Mouse (Mus musculus) cortical plate, adult 2 months (tissue): Measurements from ENCODE around the gene Igf2r. TPM values are rescaled to one million over a fixed set of nuclear protein-coding genes. Genes with fewer than 3 reads are reported as not detected.
A peak's percentile ranks its signal among the peaks of the same experiment; 100 is the strongest.

Experiments used
- H3K27ac ChIP-seq: fragments of 200-500 bp; 2 replicates; pipeline ENCODE4 v1.5.1; 2012; ENCODE audit warnings: low read length, control low read depth, inconsistent platforms; ENCODE audit not compliant: insufficient read depth
- H3K4me1 ChIP-seq: fragments of 200-500 bp; 2 replicates; pipeline ENCODE4 v1.6.1; 2011; ENCODE audit warnings: low read length; ENCODE audit not compliant: control insufficient read depth, insufficient read depth
- H3K4me3 ChIP-seq: fragments of 200-500 bp; 2 replicates; pipeline ENCODE4 v1.5.1; 2011; ENCODE audit warnings: mild to moderate bottlenecking, low read length, control low read depth; ENCODE audit not compliant: insufficient read depth
- CTCF ChIP-seq: fragments of 200-500 bp; IDR thresholded peaks from 2 replicates; pipeline ENCODE4 v1.5.1; 2011; ENCODE audit warnings: mild to moderate bottlenecking, control low read depth, low read length; ENCODE audit not compliant: insufficient read depth; ENCODE audit errors: extremely low read depth
- POLR2A ChIP-seq: fragments of 200-500 bp; IDR thresholded peaks from 2 replicates; pipeline ENCODE4 v1.6.1; 2011; ENCODE audit warnings: mild to moderate bottlenecking, low read length, control low read depth; ENCODE audit not compliant: insufficient read depth; ENCODE audit errors: extremely low read depth
- polyA plus RNA-seq: library from polyadenylated mRNA; depleted of rRNA; stranded (reverse); fragments of >200 nt; gene quantifications from 2 replicates; pipeline ENCODE4 v1.2.3, GENCODE M21; 2012

The Igf2r gene
- polyA plus RNA-seq, 1 experiment, result 10.9 TPM

GRCm38 (mm10) chr17:12708398-12708797 lies 61.1 kb downstream of the Igf2r start:
- TF ChIP-seq CTCF, result no peak
- TF ChIP-seq POLR2A, result no peak
- no peak overlapping the region for H3K27ac ChIP-seq

DNA sequence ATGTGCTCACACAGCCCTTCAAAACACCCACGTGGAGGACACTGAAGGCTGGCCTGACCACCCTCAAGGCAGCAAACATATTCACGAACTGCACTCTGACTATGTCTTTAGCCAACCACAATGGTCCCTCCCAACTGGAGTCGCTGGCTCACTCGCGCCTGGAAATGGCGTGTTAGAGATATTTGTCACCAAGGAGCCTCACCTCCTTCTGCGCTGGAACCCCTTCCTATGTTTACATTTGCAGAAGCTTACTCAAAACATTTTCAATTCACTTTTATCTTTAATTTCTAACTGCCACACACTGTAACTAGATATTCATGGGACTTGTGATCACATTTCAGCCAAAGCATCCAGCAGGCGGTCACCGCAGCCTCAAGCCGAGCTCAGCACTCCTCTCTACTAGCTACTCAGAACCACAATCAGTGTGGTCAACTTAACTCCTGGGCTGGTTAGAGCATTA lies 62.8 kb downstream of the Igf2r start:
- no peak overlapping the region for H3K4me3 ChIP-seq
- H3K4me1 ChIP-seq, result peaks cover 4% of the 10 kb centered on the region
- H3K27ac ChIP-seq, result no peak overlapping the region
- TF ChIP-seq POLR2A (no peak), CTCF (no peak)

More at GRCm38 (mm10) chr17:12708398-12708797, 61.1 kb downstream of the Igf2r start:
- H3K4me3 ChIP-seq, result no peak overlapping the region
- H3K4me1 ChIP-seq, result peaks cover 4% of the 10 kb centered on the region

DNA sequence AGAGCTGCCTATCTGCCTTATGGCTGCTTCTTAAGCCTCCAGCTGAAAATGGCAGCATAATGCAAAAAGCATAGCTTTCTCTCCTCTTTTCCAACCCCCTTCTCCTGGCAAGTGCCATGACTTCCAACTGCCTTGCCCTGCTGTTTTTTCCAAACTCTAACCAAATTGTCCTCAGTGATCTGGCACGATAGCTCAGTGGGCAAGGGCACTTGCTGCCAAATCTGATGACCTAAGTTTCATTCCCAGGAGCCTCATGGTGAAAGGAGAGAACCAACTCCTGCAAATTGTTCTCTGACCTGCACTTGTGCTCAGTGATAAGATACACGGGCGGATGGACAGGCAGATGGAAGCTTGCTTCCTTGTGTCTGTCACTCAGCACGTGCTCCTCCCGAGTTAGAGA lies 66.6 kb downstream of the Igf2r start:
- Histone ChIP-seq H3K27ac (no peak overlapping the region), H3K4me3 (no peak overlapping the region), H3K4me1 (no peaks in the 10 kb centered on the region)
- TF ChIP-seq POLR2A, result no peak
- TF ChIP-seq CTCF, result no peak

DNA sequence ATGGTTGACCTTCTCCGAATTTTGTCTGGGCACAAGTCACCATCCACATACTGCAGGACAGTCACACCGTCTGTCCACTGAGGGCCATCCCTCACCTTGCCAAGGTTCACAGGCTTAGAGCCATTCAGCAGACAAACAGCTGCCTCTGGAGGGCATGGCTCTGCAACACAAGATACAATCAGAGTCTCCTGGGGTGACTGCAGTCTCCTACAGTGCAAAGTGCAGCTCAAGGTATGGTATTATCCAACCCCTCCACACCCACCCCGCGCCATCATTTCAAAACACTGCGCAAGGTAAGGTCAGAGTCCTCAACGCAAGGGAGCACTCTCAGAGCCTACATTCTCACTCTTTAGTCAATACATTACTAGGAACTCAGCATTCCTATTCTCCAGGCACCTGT lies 69.1 kb downstream of the Igf2r start:
- no peaks in the 10 kb centered on the region for H3K4me1 ChIP-seq
- no peak for TF ChIP-seq POLR2A
- TF ChIP-seq CTCF, result no peak
- no peak overlapping the region for H3K4me3 ChIP-seq
- no peak overlapping the region for H3K27ac ChIP-seq

DNA sequence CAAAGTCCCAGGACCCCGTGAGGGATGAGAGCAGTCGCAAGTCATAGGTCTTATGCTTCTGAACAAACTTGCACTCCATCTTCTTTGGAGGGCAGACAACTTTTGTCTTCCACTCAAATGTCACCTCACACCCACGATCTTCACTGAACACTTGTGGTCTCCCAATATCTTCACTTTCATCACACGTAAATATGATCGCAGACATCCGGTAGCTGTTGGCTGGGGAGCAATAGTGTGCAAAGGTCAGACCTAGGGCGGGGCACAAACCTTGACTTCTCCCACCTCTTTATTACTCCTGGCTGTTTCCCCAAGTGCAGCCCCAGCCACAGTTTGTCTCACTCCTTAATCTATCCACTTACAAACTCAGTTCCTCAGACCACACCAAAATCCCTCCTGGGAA lies 77.6 kb downstream of the Igf2r start:
- Histone ChIP-seq H3K4me1 (no peaks in the 10 kb centered on the region), H3K4me3 (no peak overlapping the region), H3K27ac (no peak overlapping the region)
- TF ChIP-seq POLR2A (no peak), CTCF (no peak)

DNA sequence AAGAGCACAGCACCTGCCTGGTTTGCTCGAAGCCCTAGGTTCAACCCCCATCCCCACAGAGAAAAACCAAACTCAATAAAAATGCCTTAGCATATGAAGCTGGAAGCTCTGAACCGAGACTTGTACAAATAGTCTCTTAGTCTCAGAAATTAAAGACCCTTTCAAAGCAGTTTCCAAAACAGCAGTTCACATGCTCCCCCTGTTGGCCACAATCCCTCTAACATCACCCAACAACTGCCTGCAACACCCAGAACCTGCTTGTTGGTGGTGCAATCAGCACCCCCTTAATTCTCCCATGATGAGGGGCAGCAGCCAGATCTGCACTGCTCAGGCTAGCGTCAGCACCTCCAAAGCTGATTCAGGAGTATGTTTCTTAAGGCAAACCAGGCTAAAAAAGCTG lies 79.9 kb downstream of the Igf2r start:
- Histone ChIP-seq H3K27ac (no peak overlapping the region), H3K4me1 (no peaks in the 10 kb centered on the region)
- no peak for TF ChIP-seq POLR2A
- peak; percentile 42; the same call in 1 of the 2 replicates for TF ChIP-seq CTCF

DNA sequence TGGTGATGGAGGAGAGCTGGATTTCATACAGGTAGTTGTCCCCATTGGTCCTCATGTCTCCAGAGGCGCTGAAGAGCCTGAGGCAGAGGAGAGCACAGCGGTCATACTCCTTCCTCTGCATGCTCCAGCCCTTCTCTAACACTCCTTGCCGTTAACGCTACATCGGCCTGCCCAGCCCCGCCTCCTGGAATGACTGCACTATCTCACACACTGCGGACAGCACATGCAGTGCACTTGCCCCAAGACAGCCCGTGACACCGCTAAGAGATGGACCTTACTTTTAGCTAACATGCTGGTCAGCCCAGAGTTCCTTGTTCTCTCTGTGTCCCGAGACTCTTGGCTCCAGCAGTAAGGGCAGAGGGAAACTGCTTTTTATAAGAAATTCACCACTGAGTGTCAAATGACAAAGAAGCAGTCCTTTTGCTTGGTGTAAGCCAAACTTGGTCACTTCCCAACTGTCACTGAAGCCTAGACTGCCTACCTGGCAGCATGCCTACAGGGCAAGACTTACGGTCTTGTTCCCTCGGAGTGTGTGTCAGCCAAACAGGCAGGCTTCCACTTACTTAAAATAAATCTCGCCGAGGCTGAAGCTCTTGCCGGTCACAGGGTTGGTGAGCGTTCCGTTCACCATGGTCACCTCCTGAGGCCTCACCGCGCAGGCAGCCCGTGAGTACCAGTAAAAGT lies 80.9 kb downstream of the Igf2r start:
- Histone ChIP-seq H3K4me1 (no peaks in the 10 kb centered on the region), H3K4me3 (no peak overlapping the region), H3K27ac (no peak overlapping the region)
- TF ChIP-seq POLR2A (no peak), CTCF (no peak)

More for the DNA sequence above, 79.9 kb downstream of the Igf2r start:
- no peak overlapping the region for H3K4me3 ChIP-seq

- no peak overlapping the region for H3K27ac ChIP-seq
- TF ChIP-seq POLR2A (no peak), CTCF (no peak)
- no peaks in the 10 kb centered on the region for H3K4me1 ChIP-seq
- no peak overlapping the region for H3K4me3 ChIP-seq
Observed at GRCm38 (mm10) chr17:12684928-12685624, 84.4 kb downstream of the Igf2r start.

- no peak overlapping the region for H3K27ac ChIP-seq
- no peak overlapping the region for H3K4me3 ChIP-seq
- no peaks in the 10 kb centered on the region for H3K4me1 ChIP-seq
- no peak for TF ChIP-seq POLR2A
Observed at GRCm38 (mm10) chr17:12684412-12684811, 85.1 kb downstream of the Igf2r start.

DNA sequence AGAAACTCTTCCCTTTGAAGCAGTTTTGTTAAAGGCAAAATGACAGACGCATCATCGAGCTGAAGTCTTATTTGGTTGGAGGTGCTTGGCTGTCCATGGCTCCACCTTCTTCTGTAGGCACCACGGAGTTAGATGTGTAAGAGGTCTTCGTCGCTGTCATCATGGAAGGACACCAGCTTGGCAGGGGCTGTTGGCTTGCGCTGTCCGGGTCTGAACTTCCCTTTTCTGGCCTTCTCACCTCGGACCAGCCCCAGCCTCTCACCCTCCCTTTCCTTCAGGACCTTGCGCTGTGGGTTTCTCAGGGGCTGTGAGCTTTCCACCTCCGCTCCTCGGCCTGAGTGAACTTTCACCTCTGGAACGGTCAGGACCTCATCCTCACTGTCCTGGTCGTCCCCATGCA lies 85.9 kb downstream of the Igf2r start:
- no peak for TF ChIP-seq CTCF
- TF ChIP-seq POLR2A, result no peak
- Histone ChIP-seq H3K4me3 (no peak overlapping the region), H3K4me1 (no peaks in the 10 kb centered on the region), H3K27ac (no peak overlapping the region)
